Mouse (Mus musculus) kidney, adult 18-20 months (tissue): ENCODE results near the gene Selenos.

Experiments used
- DNase-seq: peaks from one replicate; pipeline ENCODE4 v3.0.0; 2021

The Selenos gene

GRCm38 (mm10) chr7:66120702-66121396 is 41.4 kb downstream of the Selenos start:
- no peak for DNase-seq

- no peak for DNase-seq
Observed at GRCm38 (mm10) chr7:66124551-66124968, 45.1 kb downstream of the Selenos start.

DNA sequence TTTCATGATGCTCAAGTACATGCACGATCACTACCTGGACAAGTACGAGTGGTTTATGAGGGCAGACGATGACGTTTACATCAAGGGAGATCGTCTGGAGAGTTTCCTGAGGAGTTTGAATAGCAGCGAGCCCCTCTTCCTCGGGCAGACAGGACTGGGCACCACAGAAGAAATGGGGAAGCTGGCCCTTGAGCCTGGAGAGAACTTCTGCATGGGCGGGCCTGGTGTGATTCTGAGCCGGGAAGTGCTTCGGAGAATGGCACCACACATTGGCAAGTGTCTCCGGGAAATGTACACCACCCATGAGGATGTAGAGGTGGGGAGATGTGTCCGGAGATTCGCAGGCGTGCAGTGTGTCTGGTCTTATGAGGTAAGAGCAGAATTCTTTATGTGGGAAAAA is 45.9 kb downstream of the Selenos start:
- DNase-seq = no peak

DNA sequence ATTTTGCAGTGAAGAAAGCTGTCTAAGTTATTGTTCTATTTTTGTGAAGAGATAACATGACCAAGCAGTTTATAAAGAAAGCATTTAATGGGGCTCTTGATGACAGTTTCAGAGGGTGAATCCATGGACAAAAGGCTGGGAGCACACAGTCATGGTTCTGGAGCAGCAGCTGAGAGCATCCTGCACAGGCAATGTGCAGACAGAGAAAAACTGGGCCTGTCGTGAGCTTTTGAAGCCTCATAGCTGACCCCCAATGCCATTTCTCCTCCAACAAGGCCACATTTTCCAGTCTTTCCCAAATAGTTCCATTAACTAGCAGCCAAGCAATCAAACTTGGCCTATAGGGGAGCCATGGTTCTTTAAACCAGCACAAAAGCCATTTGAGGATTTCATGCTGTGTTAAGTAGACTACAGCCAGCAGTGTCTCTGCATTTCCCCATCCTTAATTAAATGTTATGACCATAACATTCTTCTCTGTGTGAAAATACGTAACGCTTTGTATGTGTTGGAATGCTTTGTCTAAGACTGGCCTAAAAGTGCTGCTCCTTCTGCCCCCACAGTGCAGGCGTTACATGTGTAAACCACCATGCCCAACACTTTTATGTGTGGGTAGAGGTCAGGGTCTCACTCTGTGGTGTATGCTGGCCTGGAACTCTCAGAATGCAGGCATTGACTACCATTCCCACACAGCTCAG is 48.6 kb downstream of the Selenos start:
- DNase-seq = no peak

GRCm38 (mm10) chr7:66128857-66129256 is 49.4 kb downstream of the Selenos start:
- DNase-seq = no peak

GRCm38 (mm10) chr7:66130296-66130695 is 50.8 kb downstream of the Selenos start:
- no peak for DNase-seq

DNA sequence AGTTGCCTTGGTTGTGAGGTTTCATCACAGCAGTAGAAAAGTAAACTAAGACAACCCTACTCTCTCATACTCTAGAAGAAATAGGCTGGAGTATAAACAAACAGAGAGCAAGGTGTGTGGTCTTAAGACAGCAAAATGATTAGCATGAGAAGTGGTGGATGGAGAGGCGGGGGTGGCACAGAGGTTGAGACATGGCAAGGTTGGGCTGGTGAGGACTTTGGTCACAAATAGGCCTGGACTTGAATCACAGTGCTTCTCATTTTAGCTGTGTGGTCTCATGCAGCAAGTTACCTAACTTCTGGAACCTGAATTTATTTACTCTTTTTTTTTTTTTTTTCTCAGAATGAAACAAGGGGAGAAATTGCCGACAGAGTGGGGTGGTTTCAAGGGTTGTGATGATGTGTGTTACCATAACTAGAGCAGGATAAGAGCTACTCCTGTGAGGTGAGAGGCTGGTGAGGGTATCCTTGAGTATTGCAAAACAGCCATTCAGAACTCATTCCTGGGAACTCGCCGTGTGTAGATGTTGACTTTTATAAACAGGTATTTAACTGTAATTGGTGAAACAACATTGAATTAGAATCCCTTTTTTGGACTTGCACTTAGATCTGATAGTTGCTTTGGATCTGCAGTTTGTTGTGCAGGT is 52.5 kb downstream of the Selenos start:
- DNase-seq = no peak

- no peak for DNase-seq
Observed at GRCm38 (mm10) chr7:66134154-66134553, 54.7 kb downstream of the Selenos start.

DNA sequence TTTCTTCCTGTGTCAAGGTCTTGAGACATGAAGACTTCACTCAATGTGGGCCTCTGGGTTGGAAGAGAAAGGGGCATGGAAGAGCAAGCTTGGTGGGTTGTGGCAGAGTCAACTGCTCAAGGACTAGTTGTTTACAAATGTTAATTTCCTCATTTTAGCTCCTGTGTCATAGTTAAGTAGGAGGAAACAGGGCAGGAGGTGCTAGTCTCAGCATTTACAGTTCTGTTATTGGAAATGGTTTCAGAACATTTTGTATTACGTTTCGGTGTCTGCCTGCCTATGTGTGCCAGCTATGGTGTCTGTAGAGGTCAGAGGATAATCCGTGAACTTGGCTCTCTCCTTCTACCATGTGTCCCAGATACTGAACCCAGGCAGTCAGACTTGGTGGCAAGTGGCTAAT is 56.2 kb downstream of the Selenos start:
- DNase-seq = no peak

GRCm38 (mm10) chr7:66136187-66136586 is 56.7 kb downstream of the Selenos start:
- DNase-seq = no peak

DNA sequence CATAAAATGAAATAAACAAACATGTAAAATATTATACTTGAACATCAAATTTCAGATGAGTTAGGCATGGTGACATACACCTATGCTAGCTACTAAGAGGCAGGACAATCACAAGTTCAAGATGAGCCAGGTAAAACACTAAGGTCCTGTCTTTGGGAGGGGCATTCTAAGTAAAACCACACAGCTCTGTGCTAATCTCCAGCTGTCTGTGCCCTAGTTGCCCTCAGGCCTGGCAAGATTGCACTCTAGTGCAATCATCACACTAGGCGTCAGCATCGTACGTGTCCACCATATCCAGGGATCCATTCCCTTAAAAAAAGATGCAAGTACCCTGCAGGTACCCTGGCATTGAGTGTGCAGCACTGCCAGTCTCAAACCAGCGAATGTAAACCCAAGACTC is 57.9 kb downstream of the Selenos start:
- no peak for DNase-seq

GRCm38 (mm10) chr7:66138301-66138700 is 58.9 kb downstream of the Selenos start:
- no peak for DNase-seq

- DNase-seq = no peak
Observed at GRCm38 (mm10) chr7:66138878-66139277, 59.4 kb downstream of the Selenos start.
